ENCODE assay signal across 1 mouse cellular context in the genomic region with DNA sequence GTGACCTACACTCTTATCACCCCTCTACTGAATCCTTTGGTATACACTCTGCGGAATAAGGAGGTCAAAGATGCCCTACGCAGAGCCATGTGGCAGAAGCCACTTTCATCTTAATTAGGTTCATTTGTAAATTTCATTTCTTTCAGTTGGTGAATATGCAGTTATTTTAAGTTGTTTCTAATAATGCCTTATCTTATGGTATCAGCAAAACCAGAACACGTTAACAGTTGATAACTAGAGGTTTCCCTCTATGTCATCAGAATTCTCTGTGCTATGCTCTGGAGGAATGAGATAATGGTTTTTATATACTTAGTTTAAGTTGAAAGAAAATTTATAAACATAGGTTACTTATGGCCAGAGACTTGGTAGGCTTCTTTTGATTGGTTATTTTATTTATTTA.
TF ChIP-seq lines count a peak whose summit lies in the region.

No protein-coding gene starts in this region.

TF ChIP-seq in MEL, 35 proteins besides CTCF, POLR2A, EP300 and RAD21 (continued from another document):
- TF ChIP-seq TCF12 (IDR thresholded peaks at IDR 0.05; ENCODE audit: low read depth, low read length) (peak; percentile 99), POLR2AphosphoS2 (IDR thresholded peaks at IDR 0.05; ENCODE audit: low read length) (peak; percentile 47; the same call in 1 of the 2 replicates), ETS1 (IDR thresholded peaks at IDR 0.05; ENCODE audit: low read depth, low read length) (peak; percentile 99), USF1 (IDR thresholded peaks at IDR 0.05; ENCODE audit: low read depth, low read length) (peak; percentile 19; the same call in 1 of the 2 replicates), CHD1 (IDR thresholded peaks at IDR 0.05; ENCODE audit: low read depth, low read length) (no peak), MAX (IDR thresholded peaks at IDR 0.05; ENCODE audit: low read length) (0 out of 2 replicates have a peak, but pooled peaks have one; percentile 43), GATA1 (IDR thresholded peaks at IDR 0.05; ENCODE audit: low read depth, low read length) (peak; percentile 98), E2F4 (IDR thresholded peaks at IDR 0.05; ENCODE audit: borderline replicate concordance, low read depth, low read length) (no peak; the same call in 1 of the 2 replicates), ZNF384 (IDR thresholded peaks at IDR 0.05; ENCODE audit: low read depth, low read length) (peak; percentile 50), TAL1 (IDR thresholded peaks at IDR 0.05; ENCODE audit: low read length) (peak; percentile 43), MYC (IDR thresholded peaks at IDR 0.05; ENCODE audit: low read depth, low read length) (peak; percentile 57; the same call in 1 of the 2 replicates), ZC3H11A (IDR thresholded peaks at IDR 0.05; ENCODE audit: low read depth, low read length) (no peak), TBP (IDR thresholded peaks at IDR 0.05; ENCODE audit: low read depth, low read length) (no peak), JUND (IDR thresholded peaks at IDR 0.05; ENCODE audit: low read depth, low read length) (no peak), SIN3A (IDR thresholded peaks at IDR 0.05; ENCODE audit: low read length) (peak; percentile 93), CHD2 (IDR thresholded peaks at IDR 0.05; ENCODE audit: low read length) (no peak; the same call in 1 of the 2 replicates), POLR2AphosphoS5 (IDR thresholded peaks at IDR 0.05; ENCODE audit: borderline replicate concordance, low read depth, low read length) (no peak), HCFC1 (IDR thresholded peaks at IDR 0.05; ENCODE audit: low read depth, low read length) (0 out of 2 replicates have a peak, but pooled peaks have one; percentile 57)
